Mouse (Mus musculus) myocyte (in vitro differentiated cells): ENCODE measurements around the gene Kpna3.

Experiments used
- E2F4 ChIP-seq: IDR thresholded peaks from one replicate; pipeline ENCODE4 v1.6.1; 2011; ENCODE audit warnings: mild to moderate bottlenecking, control low read depth, moderate library complexity; ENCODE audit not compliant: insufficient read depth
- MYOD1 ChIP-seq, 3 experiments: IDR thresholded peaks; one replicate each; pipeline ENCODE4 v1.6.1; 2011; ENCODE audit warnings: control low read depth in 2 of 3, low read depth in 2 of 3, mild to moderate bottlenecking in 2 of 3, moderate library complexity in 1 of 3; ENCODE audit not compliant: insufficient read length in 2 of 3, control insufficient read depth in 1 of 3
- POLR2A ChIP-seq: IDR thresholded peaks from one replicate; pipeline ENCODE4 v1.6.1; 2011; ENCODE audit warnings: low read depth, mild to moderate bottlenecking, control low read depth, moderate library complexity; ENCODE audit not compliant: insufficient read length
- POLR2AphosphoS2 ChIP-seq: IDR thresholded peaks from one replicate; pipeline ENCODE4 v1.6.1; 2011; ENCODE audit warnings: low read depth, control low read depth; ENCODE audit not compliant: insufficient read length
- TCF12 ChIP-seq: IDR thresholded peaks from one replicate; pipeline ENCODE4 v1.6.1; 2011; ENCODE audit warnings: mild to moderate bottlenecking, control low read depth; ENCODE audit not compliant: poor library complexity, insufficient read depth, severe bottlenecking

- no peak for TF ChIP-seq POLR2A
- TF ChIP-seq POLR2AphosphoS2, result no peak
- TF ChIP-seq MYOD1 (IDR thresholded peaks at IDR 0.05; ENCODE audit: control insufficient read depth in 1 of 3, insufficient read length in 2 of 3, low read depth in 2 of 3), result no peak
- no peak for TF ChIP-seq E2F4
- TF ChIP-seq TCF12, result no peak
These were observed 29.7 kb downstream of the Kpna3 start for GRCm38 (mm10) chr14:61410020-61410419.
